Comparison of ENCODE assay signal across 8 mouse cellular contexts in genomic region chrX:142682990-142683389, GRCm38 (mm10). TPM values are rescaled to one million over a fixed set of nuclear protein-coding genes. Genes with fewer than 3 reads are reported as not detected.
DNase-seq lines count a peak whose midpoint lies in the region; ATAC-seq and TF ChIP-seq lines count a peak whose summit lies in the region.

No protein-coding gene starts in this region.

- no peak for TF ChIP-seq CTCF in embryonic fibroblast, embryonic 13.5 days (IDR thresholded peaks at IDR 0.05; ENCODE audit: borderline replicate concordance, insufficient read depth, low read length)
- no peak for TF ChIP-seq CTCF in liver, adult 2 months (IDR thresholded peaks at IDR 0.05; ENCODE audit: low read depth, low read length)

- DNase-seq in cerebellum, adult 11-12 months: peak; percentile 24
- no peak for DNase-seq in cerebellum, postnatal 10 days
- no peak for DNase-seq in hindbrain, embryonic 14.5 days (ENCODE audit: low spot score)
- peak; percentile 38 for DNase-seq in liver, adult 2 months (ENCODE audit: extremely low read depth, low read depth, low spot score)
- no peak for DNase-seq in left cerebral cortex, adult 9 months (ENCODE audit: low spot score in 2 of 2)
- DNase-seq in right cerebral cortex, postnatal 14 days: no peak

- 0 out of 2 replicates have a peak, but pooled peaks cover 6% of the 10 kb centered on the region for H3K27me3 ChIP-seq in hindbrain, embryonic 14.5 days (ENCODE audit: control insufficient read depth, insufficient read depth, low read length)
- no peaks in the 10 kb centered on the region for H3K27me3 ChIP-seq in liver, adult 2 months (ENCODE audit: control insufficient read depth, insufficient read depth, low read length)
- H3K27me3 ChIP-seq in midbrain, embryonic 15.5 days (replicated peaks): peaks cover 11% of the 10 kb centered on the region

- ATAC-seq in hindbrain, embryonic 14.5 days (ENCODE audit: low FRiP score): no peak
- no peak for ATAC-seq in midbrain, embryonic 15.5 days (replicated peaks)

- H3K27ac ChIP-seq in embryonic fibroblast, embryonic 13.5 days (ENCODE audit: insufficient read depth, low read length): 0 out of 2 replicates have a peak overlapping the region, but pooled peaks have one; percentile 58
- no peak overlapping the region for H3K27ac ChIP-seq in hindbrain, embryonic 14.5 days
- 0 out of 2 replicates have a peak overlapping the region, but pooled peaks have one; percentile 10 for H3K27ac ChIP-seq in liver, adult 2 months (replicated peaks; ENCODE audit: insufficient read depth, low read depth, low read length)
- H3K27ac ChIP-seq in midbrain, embryonic 15.5 days: no peak overlapping the region

- WGBS in hindbrain, embryonic 14.5 days: 32% methylated on average over 5 of the region's 5 CpGs
- 20% methylated on average over 5 of the region's 5 CpGs for WGBS in liver, adult 2 months
- 45% methylated on average over 5 of the region's 5 CpGs for WGBS in midbrain, embryonic 15.5 days

- no peak for TF ChIP-seq POLR2A in embryonic fibroblast, embryonic 13.5 days (IDR thresholded peaks at IDR 0.05; ENCODE audit: low read depth, low read length)
- TF ChIP-seq POLR2A in liver, adult 2 months (IDR thresholded peaks at IDR 0.05; ENCODE audit: extremely low read depth, insufficient read depth, low read length): no peak

- peak overlapping the region; percentile 93 for H3K4me3 ChIP-seq in embryonic fibroblast, embryonic 13.5 days (ENCODE audit: insufficient read depth, low read length)
- peak overlapping the region; percentile 58 for H3K4me3 ChIP-seq in hindbrain, embryonic 14.5 days (replicated peaks; ENCODE audit: low read length)
- no peak overlapping the region; the same call in 1 of the 2 replicates for H3K4me3 ChIP-seq in liver, adult 2 months (ENCODE audit: insufficient read depth, low read depth, low read length)
- peak overlapping the region; percentile 64 for H3K4me3 ChIP-seq in midbrain, embryonic 15.5 days

- no peaks in the 10 kb centered on the region for H3K36me3 ChIP-seq in hindbrain, embryonic 14.5 days (replicated peaks; ENCODE audit: control insufficient read depth, insufficient read depth)
- no peaks in the 10 kb centered on the region for H3K36me3 ChIP-seq in liver, adult 2 months (ENCODE audit: control insufficient read depth, insufficient read depth, low read length)
- no peaks in the 10 kb centered on the region for H3K36me3 ChIP-seq in midbrain, embryonic 15.5 days (replicated peaks)

- no peaks in the 10 kb centered on the region for H3K9me3 ChIP-seq in hindbrain, embryonic 14.5 days (ENCODE audit: control insufficient read depth, low read length)
- no peaks in the 10 kb centered on the region for H3K9me3 ChIP-seq in midbrain, embryonic 15.5 days

- H3K4me1 ChIP-seq in embryonic fibroblast, embryonic 13.5 days (ENCODE audit: control insufficient read depth, insufficient read depth, low read length): peaks cover 4% of the 10 kb centered on the region
- peaks cover 23% of the 10 kb centered on the region for H3K4me1 ChIP-seq in hindbrain, embryonic 14.5 days (replicated peaks; ENCODE audit: control insufficient read depth, insufficient read depth, low read length)
- peaks cover 14% of the 10 kb centered on the region for H3K4me1 ChIP-seq in liver, adult 2 months (ENCODE audit: control insufficient read depth, insufficient read depth, low read length)
- H3K4me1 ChIP-seq in midbrain, embryonic 15.5 days: peaks cover 4% of the 10 kb centered on the region; the same call in 1 of the 2 replicates

- H3K9ac ChIP-seq in hindbrain, embryonic 14.5 days: 0 out of 2 replicates have a peak overlapping the region, but pooled peaks have one; percentile 71
- H3K9ac ChIP-seq in liver, adult 2 months (ENCODE audit: low read depth, low read length): no peak overlapping the region
- no peak overlapping the region for H3K9ac ChIP-seq in midbrain, embryonic 15.5 days

- peak overlapping the region; percentile 63 for H3K4me2 ChIP-seq in hindbrain, embryonic 14.5 days (replicated peaks)
- H3K4me2 ChIP-seq in midbrain, embryonic 15.5 days: peak overlapping the region; percentile 63

- no peaks in the 10 kb centered on the region for H3K79me2 ChIP-seq in liver, adult 2 months (ENCODE audit: control insufficient read depth, insufficient read depth, low read length)

RNA-seq across cellular contexts. Expression of gene Tmem164, which starts 1.8 kb away (rescaled TPM):
- 47.0 and 68.6 TPM in 2 replicates for polyA plus RNA-seq in embryonic fibroblast, embryonic 13.5 days (2011; ENCODE audit: insufficient read length, low read depth, missing spikeins)
- polyA plus RNA-seq in hindbrain, embryonic 14.5 days (2014; fragmentation: Nextera tagmentation; extraction: Ambion mirVana): 16.6 and 18.7 TPM in 2 replicates
- total RNA-seq in liver, adult 2 months (2014; rRNA removed): 8.4 and 8.8 TPM in 2 replicates
- 5.3 TPM in 2 replicates for polyA plus RNA-seq in liver, adult 2 months (2012; rRNA removed)
- polyA plus RNA-seq in midbrain, embryonic 15.5 days (2015; fragmentation: Nextera tagmentation; extraction: Ambion mirVana): 22.3 and 23.1 TPM in 2 replicates

Comparison
In these comparisons a context has a peak if more than half of its experiments do, and no peak if none do; other contexts are left out.
1. DNase-seq: peak in cerebellum, adult 11-12 months (single experiment) and liver, adult 2 months (single experiment); none in cerebellum, postnatal 10 days (0 of 2), hindbrain, embryonic 14.5 days (single experiment), left cerebral cortex, adult 9 months (0 of 2) and right cerebral cortex, postnatal 14 days (single experiment).
2. H3K27ac ChIP-seq: peak in embryonic fibroblast, embryonic 13.5 days (single experiment) and liver, adult 2 months (single experiment); none in hindbrain, embryonic 14.5 days (single experiment) and midbrain, embryonic 15.5 days (single experiment).